Mouse (Mus musculus) testis, adult 2 months (tissue): ENCODE data around the gene Ncor2. TPM values are rescaled to one million over a fixed set of nuclear protein-coding genes. Genes with fewer than 3 reads are reported as not detected.
A peak's percentile ranks its signal among the peaks of the same experiment; 100 is the strongest.

ENCODE experiments used
- H3K27ac ChIP-seq: fragments of 200-500 bp; 2 replicates; pipeline ENCODE4 v1.5.1; 2012; ENCODE audit warnings: low read depth, low read length; ENCODE audit not compliant: control insufficient read depth, insufficient read depth
- H3K27me3 ChIP-seq: fragments of 200-500 bp; 2 replicates; pipeline ENCODE4 v1.6.1; 2012; ENCODE audit warnings: mild to moderate bottlenecking, low read length, moderate library complexity; ENCODE audit not compliant: control insufficient read depth, insufficient read depth
- H3K36me3 ChIP-seq: fragments of 200-500 bp; 2 replicates; pipeline ENCODE4 v1.6.1; 2012; ENCODE audit warnings: mild to moderate bottlenecking, low read length; ENCODE audit not compliant: control insufficient read depth, insufficient read depth
- H3K4me1 ChIP-seq: fragments of 200-500 bp; 2 replicates; pipeline ENCODE4 v1.6.1; 2012; ENCODE audit warnings: low read length; ENCODE audit not compliant: control insufficient read depth, insufficient read depth
- H3K4me3 ChIP-seq: fragments of 200-500 bp; 2 replicates; pipeline ENCODE4 v1.5.1; 2012; ENCODE audit warnings: low read depth, mild to moderate bottlenecking, low read length, moderate library complexity, mixed read lengths; ENCODE audit not compliant: control insufficient read depth
- CTCF ChIP-seq: fragments of 200-500 bp; IDR thresholded peaks from 2 replicates; pipeline ENCODE4 v1.5.1; 2012; ENCODE audit warnings: low read depth, mild to moderate bottlenecking, inconsistent platforms, low read length, moderate library complexity; ENCODE audit not compliant: control insufficient read depth, insufficient read depth, insufficient replicate concordance
- POLR2A ChIP-seq: fragments of 200-500 bp; IDR thresholded peaks from 2 replicates; pipeline ENCODE4 v1.6.1; 2012; ENCODE audit warnings: low read depth, mild to moderate bottlenecking, inconsistent platforms, low read length, moderate library complexity; ENCODE audit not compliant: control insufficient read depth
- polyA plus RNA-seq: library from polyadenylated mRNA; depleted of rRNA; stranded (reverse); fragments of >200 nt; gene quantifications from 2 replicates; pipeline ENCODE4 v1.2.3, GENCODE M21; 2012

Gene Ncor2
- polyA plus RNA-seq, 1 experiment: 28.0 TPM

GRCm38 (mm10) chr5:125130406-125130805 is 48.6 kb downstream of the Ncor2 start:
- no peak overlapping the region for H3K27ac ChIP-seq
- H3K36me3 ChIP-seq: no peaks in the 10 kb centered on the region
- TF ChIP-seq CTCF: no peak
- TF ChIP-seq POLR2A: no peak
- no peak overlapping the region for H3K4me3 ChIP-seq
- H3K27me3 ChIP-seq: no peaks in the 10 kb centered on the region
- peaks cover 30% of the 10 kb centered on the region for H3K4me1 ChIP-seq

GRCm38 (mm10) chr5:125128939-125129385 is 50.1 kb downstream of the Ncor2 start:
- Histone ChIP-seq H3K27ac (0 out of 2 replicates have a peak overlapping the region, but pooled peaks have one; percentile 5), H3K4me1 (peaks cover 28% of the 10 kb centered on the region), H3K27me3 (no peaks in the 10 kb centered on the region), H3K36me3 (no peaks in the 10 kb centered on the region), H3K4me3 (no peak overlapping the region)
- TF ChIP-seq CTCF (no peak), POLR2A (no peak)

GRCm38 (mm10) chr5:125127920-125128319 is 51.1 kb downstream of the Ncor2 start:
- Histone ChIP-seq H3K4me3 (peak overlapping the region; percentile 51), H3K4me1 (peaks cover 22% of the 10 kb centered on the region), H3K27me3 (no peaks in the 10 kb centered on the region), H3K27ac (no peak overlapping the region), H3K36me3 (no peaks in the 10 kb centered on the region)
- peak; percentile 25; the same call in 1 of the 2 replicates for TF ChIP-seq POLR2A
- no peak for TF ChIP-seq CTCF

- Histone ChIP-seq H3K4me3 (peak overlapping the region; percentile 51), H3K27ac (no peak overlapping the region), H3K27me3 (no peaks in the 10 kb centered on the region), H3K36me3 (no peaks in the 10 kb centered on the region), H3K4me1 (peaks cover 20% of the 10 kb centered on the region)
- TF ChIP-seq POLR2A (no peak), CTCF (no peak)
These were observed 51.6 kb downstream of the Ncor2 start for GRCm38 (mm10) chr5:125127426-125127825.

GRCm38 (mm10) chr5:125125966-125126464 is 53.0 kb downstream of the Ncor2 start:
- Histone ChIP-seq H3K27ac (peak overlapping the region; percentile 32), H3K4me1 (peaks cover 20% of the 10 kb centered on the region), H3K36me3 (no peaks in the 10 kb centered on the region), H3K4me3 (no peak overlapping the region), H3K27me3 (no peaks in the 10 kb centered on the region)
- TF ChIP-seq CTCF: no peak
- TF ChIP-seq POLR2A: no peak

- Histone ChIP-seq H3K36me3 (no peaks in the 10 kb centered on the region), H3K4me1 (peaks cover 18% of the 10 kb centered on the region), H3K27me3 (no peaks in the 10 kb centered on the region), H3K4me3 (no peak overlapping the region), H3K27ac (no peak overlapping the region)
- TF ChIP-seq POLR2A (no peak), CTCF (no peak)
These were observed 53.8 kb downstream of the Ncor2 start for GRCm38 (mm10) chr5:125125219-125125618.

GRCm38 (mm10) chr5:125124002-125124401 is 55.0 kb downstream of the Ncor2 start:
- TF ChIP-seq POLR2A: no peak
- TF ChIP-seq CTCF: no peak
- peaks cover 14% of the 10 kb centered on the region for H3K4me1 ChIP-seq
- no peaks in the 10 kb centered on the region for H3K36me3 ChIP-seq
- no peak overlapping the region for H3K4me3 ChIP-seq
- no peaks in the 10 kb centered on the region for H3K27me3 ChIP-seq
- H3K27ac ChIP-seq: no peak overlapping the region

- TF ChIP-seq POLR2A (no peak), CTCF (no peak)
- Histone ChIP-seq H3K4me1 (peaks cover 11% of the 10 kb centered on the region), H3K4me3 (no peak overlapping the region), H3K27me3 (no peaks in the 10 kb centered on the region), H3K36me3 (no peaks in the 10 kb centered on the region), H3K27ac (no peak overlapping the region)
These were observed 55.8 kb downstream of the Ncor2 start for GRCm38 (mm10) chr5:125123206-125123605.
